Mouse (Mus musculus) embryonic facial prominence, embryonic 14.5 days (tissue): Measurements from ENCODE around the gene Rp2. TPM values are rescaled to one million over a fixed set of nuclear protein-coding genes. Genes with fewer than 3 reads are reported as not detected.
A peak's percentile ranks its signal among the peaks of the same experiment; 100 is the strongest.

ENCODE experiments used
- ATAC-seq: fragments of 200-750 bp; cut with Nextera tagmentation; 2 replicates; pipeline ENCODE4 v1.8.0; 2017; ENCODE audit warnings: low read depth, moderate number of reproducible peaks, moderate TSS enrichment
- DNase-seq: peaks from one replicate; pipeline ENCODE4 v3.0.0-alpha.2; 2015; ENCODE audit warnings: low spot score
- H3K27ac ChIP-seq: fragments of 300-500 bp; sonication (generic); replicated peaks from 2 replicates; pipeline ENCODE4 v1.5.1; 2014; ENCODE audit warnings: low read depth, mild to moderate bottlenecking, low read length, moderate library complexity
- H3K27me3 ChIP-seq: fragments of 300-500 bp; sonication (generic); replicated peaks from 2 replicates; pipeline ENCODE4 v1.6.1; 2014; ENCODE audit warnings: low read length; ENCODE audit not compliant: control insufficient read depth, insufficient read depth
- H3K36me3 ChIP-seq: fragments of 300-500 bp; sonication (generic); 2 replicates; pipeline ENCODE4 v1.6.1; 2014; ENCODE audit warnings: low read length, mixed read lengths; ENCODE audit not compliant: control insufficient read depth, insufficient read depth
- H3K4me1 ChIP-seq: fragments of 300-500 bp; sonication (generic); 2 replicates; pipeline ENCODE4 v1.6.1; 2014; ENCODE audit warnings: antibody characterized with exemption, low read length; ENCODE audit not compliant: control insufficient read depth, insufficient read depth
- H3K4me2 ChIP-seq: fragments of 300-500 bp; sonication (generic); 2 replicates; pipeline ENCODE4 v1.6.1; 2014; ENCODE audit warnings: low read depth, mild to moderate bottlenecking, low read length, moderate library complexity, mixed read lengths
- H3K4me3 ChIP-seq: fragments of 300-500 bp; sonication (generic); 2 replicates; pipeline ENCODE4 v1.5.1; 2014; ENCODE audit warnings: low read depth, mild to moderate bottlenecking, low read length
- H3K9ac ChIP-seq: fragments of 300-500 bp; sonication (generic); 2 replicates; pipeline ENCODE4 v1.6.1; 2014; ENCODE audit warnings: low read depth, mild to moderate bottlenecking, low read length, moderate library complexity, mixed read lengths
- H3K9me3 ChIP-seq: fragments of 300-500 bp; sonication (generic); 2 replicates; pipeline ENCODE4 v1.6.1; 2016; ENCODE audit warnings: low read length; ENCODE audit not compliant: control insufficient read depth
- WGBS: fragments of 180-500 bp; shearing (Covaris S2); extraction: QIAGEN DNeasy Blood & Tissue Kit; methylation state at CpG from one replicate; pipeline ENCODE4 v1.1.7; 2014; 5-methylcytosine and 5-hydroxymethylcytosine counted together
- polyA plus RNA-seq: library from polyadenylated mRNA; unstranded; fragments of >200 nt; fragmentation: Nextera tagmentation; extraction: Ambion mirVana; gene quantifications from 2 replicates; pipeline ENCODE4 v1.2.1, GENCODE M21; 2014

Rp2 gene
- polyA plus RNA-seq, 1 experiment from 2014 or later = 15.2 TPM

DNA sequence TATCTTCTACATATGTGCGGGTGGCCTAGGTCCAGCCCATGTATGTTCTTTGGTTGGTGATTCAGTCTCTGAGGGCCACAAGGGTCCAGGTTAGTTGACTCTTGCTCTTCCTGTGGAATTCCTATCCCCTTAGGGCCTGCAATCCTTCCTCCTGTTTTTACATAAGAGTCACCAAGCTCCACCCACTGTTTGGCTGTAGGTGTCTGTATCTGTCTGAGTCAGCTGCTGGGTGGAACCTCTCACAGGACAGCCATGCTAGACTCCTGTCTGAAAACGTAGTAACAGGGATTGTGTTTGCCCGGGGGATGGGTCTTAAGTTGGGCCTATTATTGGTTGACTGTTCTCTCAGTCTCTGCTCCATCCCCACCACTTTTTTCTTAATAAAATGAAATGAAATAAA is 47.9 kb downstream of the Rp2 start:
- Histone ChIP-seq H3K4me2 (no peak overlapping the region), H3K36me3 (no peaks in the 10 kb centered on the region), H3K27me3 (no peaks in the 10 kb centered on the region), H3K27ac (no peak overlapping the region), H3K9me3 (no peaks in the 10 kb centered on the region), H3K4me3 (no peak overlapping the region), H3K4me1 (no peaks in the 10 kb centered on the region), H3K9ac (no peak overlapping the region)
- DNase-seq (no peak), ATAC-seq (no peak)
- 82% methylated on average over 3 of the region's 3 CpGs for WGBS

DNA sequence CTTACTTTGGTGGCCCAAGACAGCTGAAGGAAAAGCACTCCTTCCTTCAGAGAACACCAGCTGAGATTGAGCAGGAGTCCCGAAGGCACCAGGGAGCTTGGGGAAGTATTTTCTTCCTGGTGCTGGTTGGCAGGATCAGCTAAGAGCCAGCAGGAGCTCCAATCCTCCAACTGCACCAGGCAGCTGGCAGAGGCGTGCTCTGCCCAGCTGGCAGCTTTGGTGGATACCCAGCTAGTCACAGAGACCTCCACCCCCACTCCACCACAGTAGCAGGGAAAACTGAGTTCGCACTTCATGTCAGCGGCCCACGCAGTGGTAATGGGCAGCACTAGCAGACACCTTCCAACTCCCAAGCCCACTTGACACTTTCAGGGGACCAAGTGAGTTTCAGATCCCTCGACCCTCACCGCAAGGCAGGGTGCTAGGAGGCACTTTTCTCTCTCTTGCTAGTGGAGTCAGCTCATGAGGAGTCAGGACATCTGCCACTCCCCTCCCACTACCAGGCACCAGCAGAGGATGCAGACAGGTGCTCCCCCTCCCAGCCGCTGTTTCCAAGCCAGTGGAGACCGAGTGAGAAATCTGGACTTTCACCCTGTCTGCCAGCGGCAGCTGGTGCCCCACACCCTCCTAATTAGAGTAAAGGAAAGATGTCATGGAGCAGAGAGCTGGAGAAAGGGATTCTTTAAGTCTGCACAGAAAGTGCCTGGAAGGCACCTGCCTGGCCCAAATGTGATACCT is 50.8 kb downstream of the Rp2 start:
- ATAC-seq (peak; percentile 50; the same call in 1 of the 2 replicates), DNase-seq (no peak)
- H3K36me3 ChIP-seq = no peaks in the 10 kb centered on the region
- H3K4me1 ChIP-seq = no peaks in the 10 kb centered on the region
- no peak overlapping the region for H3K4me3 ChIP-seq
- H3K27ac ChIP-seq = no peak overlapping the region
- H3K4me2 ChIP-seq = no peak overlapping the region
- H3K27me3 ChIP-seq = no peaks in the 10 kb centered on the region
- 54% methylated on average over 10 of the region's 10 CpGs for WGBS
- no peak overlapping the region for H3K9ac ChIP-seq
- no peaks in the 10 kb centered on the region for H3K9me3 ChIP-seq

DNA sequence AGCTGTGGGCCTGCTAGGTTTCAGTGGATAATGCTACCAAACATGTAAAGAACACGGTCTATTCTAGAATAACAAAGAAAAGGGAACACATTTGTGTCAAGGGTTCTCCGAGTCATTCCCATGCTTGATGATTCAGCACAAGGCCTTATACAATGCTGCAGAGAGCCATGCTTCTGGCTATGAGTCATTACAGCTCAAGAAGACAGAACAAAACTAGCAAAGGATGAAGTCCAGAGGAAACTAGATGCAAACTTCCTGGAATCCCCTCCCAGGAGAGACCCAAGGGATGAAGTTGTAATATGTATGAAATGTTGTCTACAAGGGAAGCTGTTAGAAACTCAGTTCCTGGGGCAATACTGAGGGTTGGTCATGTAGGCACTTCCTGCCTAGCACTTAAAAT is 54.2 kb downstream of the Rp2 start:
- ATAC-seq = no peak
- Histone ChIP-seq H3K36me3 (no peaks in the 10 kb centered on the region), H3K9me3 (no peaks in the 10 kb centered on the region), H3K27ac (no peak overlapping the region), H3K4me1 (no peaks in the 10 kb centered on the region), H3K9ac (no peak overlapping the region), H3K4me3 (no peak overlapping the region), H3K4me2 (no peak overlapping the region), H3K27me3 (no peaks in the 10 kb centered on the region)
- WGBS = 84% methylated on average over 2 of the region's 2 CpGs
- no peak for DNase-seq

DNA sequence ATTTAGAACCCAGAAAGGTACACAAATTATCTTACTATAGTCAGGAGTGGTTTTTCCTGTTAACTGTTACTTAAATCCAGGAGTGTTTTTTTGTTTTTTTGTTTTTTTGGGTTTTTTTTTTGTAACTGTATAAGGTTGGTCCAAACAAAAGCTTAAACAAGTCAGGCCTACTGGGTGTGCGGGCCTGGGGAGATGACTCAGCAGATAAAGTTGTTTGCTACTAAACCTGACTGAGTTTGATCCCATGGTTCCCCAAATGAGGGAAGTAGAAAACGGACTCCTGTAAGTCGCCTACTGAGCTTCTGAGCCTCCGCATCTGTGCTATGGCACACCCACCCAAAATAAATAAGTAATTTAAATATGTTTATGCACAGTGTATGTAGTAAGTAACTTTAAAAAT is 55.3 kb downstream of the Rp2 start:
- H3K4me3 ChIP-seq = no peak overlapping the region
- no peak overlapping the region for H3K27ac ChIP-seq
- ATAC-seq = no peak
- no peaks in the 10 kb centered on the region for H3K4me1 ChIP-seq
- H3K9ac ChIP-seq = no peak overlapping the region
- no peaks in the 10 kb centered on the region for H3K36me3 ChIP-seq
- H3K4me2 ChIP-seq = no peak overlapping the region
- no peak for DNase-seq
- 86% methylated on average over 4 of the region's 4 CpGs for WGBS
- no peaks in the 10 kb centered on the region for H3K9me3 ChIP-seq
- no peaks in the 10 kb centered on the region for H3K27me3 ChIP-seq

DNA sequence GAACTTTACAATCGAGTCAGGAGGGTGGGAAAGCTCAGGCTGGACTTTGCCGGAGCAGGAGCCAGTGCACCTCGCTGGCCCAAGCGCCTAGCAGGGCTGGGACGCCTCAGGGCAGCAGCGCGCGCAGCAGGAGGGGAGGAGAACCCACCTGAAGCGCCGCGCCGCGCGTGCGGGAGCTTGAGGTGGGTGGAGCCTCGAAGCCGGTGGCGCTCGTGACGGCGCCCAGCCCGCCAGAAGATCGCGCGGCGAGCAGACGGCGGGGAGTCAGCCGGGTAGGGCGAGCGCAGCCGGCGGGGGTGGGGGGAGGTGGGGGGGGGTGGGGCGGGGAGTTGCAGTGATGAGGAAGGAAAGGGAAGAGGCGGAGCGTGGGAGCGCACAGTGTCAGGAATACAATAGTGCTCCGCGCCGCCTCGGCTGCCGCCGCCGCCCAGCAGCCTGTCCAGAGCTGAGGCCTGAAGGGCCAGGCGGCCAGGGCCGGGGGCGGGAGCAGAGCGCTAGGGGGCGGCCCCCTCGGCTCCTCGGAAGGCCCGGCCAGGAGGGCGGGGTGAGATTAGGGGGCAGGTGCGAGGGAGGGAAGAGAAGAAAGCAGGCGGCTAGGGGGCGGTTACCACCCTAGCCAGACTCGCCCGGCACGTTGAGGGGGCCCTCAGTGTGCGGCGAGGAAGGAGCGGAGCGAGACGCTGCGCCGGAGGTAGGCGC is 61.0 kb downstream of the Rp2 start, which contains the start of gene Jade3:
TSS of gene Jade3 (plus strand) at position 549 of the 699 bp plus-strand sequence.
- WGBS = 22% methylated on average over 13 of the region's 67 CpGs
- Histone ChIP-seq H3K27ac (peak within 1 kb of the TSS; percentile 74), H3K9me3 (no peaks in the 10 kb centered on the region), H3K36me3 (no peaks in the 10 kb centered on the region), H3K4me2 (peak within 1 kb of the TSS; percentile 58), H3K9ac (peak within 1 kb of the TSS; percentile 70), H3K27me3 (no peaks in the 10 kb centered on the region), H3K4me3 (peak within 1 kb of the TSS; percentile 49), H3K4me1 (no peaks in the 10 kb centered on the region)
- peak; percentile 96 for ATAC-seq
- DNase-seq = peak; percentile 87

DNA sequence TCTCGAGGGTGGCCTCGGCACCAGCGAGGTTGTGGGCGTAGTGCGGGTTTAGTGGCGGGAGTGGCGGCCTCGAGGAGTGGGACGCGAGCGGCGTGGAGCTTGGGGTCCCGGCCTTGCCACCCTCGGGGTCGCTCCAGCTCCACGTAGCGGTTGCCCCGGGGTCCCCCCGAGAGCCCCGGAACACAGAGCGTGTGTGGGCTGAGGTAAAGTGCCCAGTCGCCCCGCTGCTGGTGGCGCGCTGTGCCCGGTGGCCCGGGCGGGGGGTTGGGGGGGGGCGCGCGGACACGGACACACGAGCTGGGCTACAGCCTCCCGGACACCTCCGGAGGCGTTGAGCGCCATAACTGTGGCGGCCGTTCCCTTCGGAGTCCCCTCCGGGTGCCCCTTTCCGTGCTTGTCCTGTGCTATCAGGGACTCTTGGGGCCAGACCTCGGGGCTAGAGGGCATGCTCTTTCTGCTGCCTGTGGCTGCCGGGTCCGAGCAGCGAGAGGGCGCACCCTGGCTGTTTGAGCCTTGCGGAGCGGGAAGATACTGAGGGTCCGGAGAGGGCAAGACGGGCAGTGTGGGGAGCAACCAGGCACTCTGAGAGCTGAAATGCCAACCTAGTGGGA is 61.7 kb downstream of the Rp2 start:
- no peaks in the 10 kb centered on the region for H3K36me3 ChIP-seq
- H3K27ac ChIP-seq = peak overlapping the region; percentile 74
- no peak; the same call in none of the 2 replicates for ATAC-seq
- no peaks in the 10 kb centered on the region for H3K4me1 ChIP-seq
- peak overlapping the region; percentile 49 for H3K4me3 ChIP-seq
- no peaks in the 10 kb centered on the region for H3K9me3 ChIP-seq
- H3K4me2 ChIP-seq = peak overlapping the region; percentile 58
- 34% methylated on average over 11 of the region's 51 CpGs for WGBS
- peak overlapping the region; percentile 70 for H3K9ac ChIP-seq
- peak; percentile 8 for DNase-seq
- no peaks in the 10 kb centered on the region for H3K27me3 ChIP-seq

Other genes starting within 250 kb of the Rp2 start
- 2.5 and 3.5 TPM in 2 replicates for gene Slc9a7, start 72.7 kb upstream of the Rp2 start, polyA plus RNA-seq
- gene Jade3, start 61.2 kb downstream of the Rp2 start, polyA plus RNA-seq = 5.5 and 5.8 TPM in 2 replicates
- 0.33 and 0.38 TPM in 2 replicates for gene Rgn, start 185.3 kb downstream of the Rp2 start, polyA plus RNA-seq